Mouse (Mus musculus) liver, postnatal 0 days (tissue): ENCODE data around the gene Krt33a. TPM values are rescaled to one million over a fixed set of nuclear protein-coding genes. Genes with fewer than 3 reads are reported as not detected.

Experiments
- ATAC-seq: fragments of 200-750 bp; cut with Nextera tagmentation; 2 replicates; pipeline ENCODE4 v1.8.0; 2017; ENCODE audit warnings: mild to moderate bottlenecking, moderate library complexity
- DNase-seq: peaks from one replicate; pipeline ENCODE4 v3.0.0-alpha.2; 2016
- H3K27ac ChIP-seq: fragments of 300-500 bp; sonication (generic); 2 replicates; pipeline ENCODE4 v1.5.1; 2014; ENCODE audit warnings: antibody characterized with exemption, moderate library complexity, mild to moderate bottlenecking, low read depth
- H3K27me3 ChIP-seq: fragments of 300-500 bp; sonication (generic); 2 replicates; pipeline ENCODE4 v1.6.1; 2014; ENCODE audit warnings: low read length, control low read depth, mixed read lengths; ENCODE audit not compliant: insufficient read depth
- H3K36me3 ChIP-seq: fragments of 300-500 bp; sonication (generic); replicated peaks from 2 replicates; pipeline ENCODE4 v1.6.1; 2014; ENCODE audit warnings: mild to moderate bottlenecking, control low read depth, low read length, moderate library complexity, mixed read lengths; ENCODE audit not compliant: insufficient read depth
- H3K4me1 ChIP-seq: fragments of 300-500 bp; sonication (generic); 2 replicates; pipeline ENCODE4 v1.6.1; 2014; ENCODE audit warnings: antibody characterized with exemption, mild to moderate bottlenecking, control low read depth; ENCODE audit not compliant: insufficient read depth
- H3K4me2 ChIP-seq: fragments of 300-500 bp; sonication (generic); 2 replicates; pipeline ENCODE4 v1.6.1; 2014; ENCODE audit warnings: low read depth, mild to moderate bottlenecking, low read length, moderate library complexity, mixed read lengths
- H3K4me3 ChIP-seq: fragments of 300-500 bp; sonication (generic); 2 replicates; pipeline ENCODE4 v1.5.1; 2014; ENCODE audit warnings: low read depth, low read length
- H3K9ac ChIP-seq: fragments of 300-500 bp; sonication (generic); replicated peaks from 2 replicates; pipeline ENCODE4 v1.6.1; 2014; ENCODE audit warnings: mild to moderate bottlenecking, moderate library complexity
- H3K9me3 ChIP-seq: fragments of 300-500 bp; sonication (generic); 2 replicates; pipeline ENCODE4 v1.6.1; 2016; ENCODE audit warnings: mild to moderate bottlenecking, control low read depth, low read length, mixed read lengths
- CTCF ChIP-seq: sonication (generic); IDR thresholded peaks from 2 replicates; pipeline ENCODE4 v1.5.1; 2016; ENCODE audit warnings: antibody characterized with exemption, low read depth
- EP300 ChIP-seq: IDR thresholded peaks from 2 replicates; pipeline ENCODE4 v1.6.1; 2016; ENCODE audit warnings: antibody characterized with exemption, low read depth, mild to moderate bottlenecking
- WGBS: fragments of 180-500 bp; shearing (Covaris S2); extraction: QIAGEN DNeasy Blood & Tissue Kit; methylation state at CpG from one replicate; pipeline ENCODE4 v1.1.7; 2014; ENCODE audit not compliant: insufficient replicate concordance; 5-methylcytosine and 5-hydroxymethylcytosine counted together
- polyA plus RNA-seq: library from polyadenylated mRNA; unstranded; fragments of >200 nt; fragmentation: Nextera tagmentation; extraction: Ambion mirVana; gene quantifications from 2 replicates; pipeline ENCODE4 v1.2.1, GENCODE M21; 2015

The Krt33a gene
- polyA plus RNA-seq = not detected in 2 replicates

GRCm38 (mm10) chr11:100016112-100016511 is at the start of gene Krt33a:
Krt33a (minus strand) TSS chr11:100016212.
- Histone ChIP-seq H3K36me3 (no peaks in the 10 kb centered on the region), H3K9me3 (no peaks in the 10 kb centered on the region), H3K4me2 (no peak within 1 kb of the TSS), H3K27me3 (no peaks in the 10 kb centered on the region), H3K9ac (no peak within 1 kb of the TSS), H3K4me1 (no peaks in the 10 kb centered on the region), H3K4me3 (no peak within 1 kb of the TSS), H3K27ac (no peak within 1 kb of the TSS)
- ATAC-seq = no peak
- WGBS = 71% methylated on average over 4 of the region's 4 CpGs
- DNase-seq = no peak
- TF ChIP-seq CTCF (no peak), EP300 (no peak)

- DNase-seq = no peak
- no peak for TF ChIP-seq EP300
- TF ChIP-seq CTCF = 0 out of 2 replicates have a peak, but pooled peaks have one; percentile 8
Measured at GRCm38 (mm10) chr11:100058875-100059274, 42.9 kb upstream of the Krt33a start.

GRCm38 (mm10) chr11:100055686-100056655 is 40.0 kb upstream of the Krt33a start:
- DNase-seq = no peak
- H3K27ac ChIP-seq = no peak overlapping the region
- no peaks in the 10 kb centered on the region for H3K36me3 ChIP-seq
- no peak overlapping the region for H3K9ac ChIP-seq
- no peak overlapping the region for H3K4me3 ChIP-seq
- no peak for TF ChIP-seq EP300
- no peak for TF ChIP-seq CTCF
- WGBS = 48% methylated on average over 9 of the region's 9 CpGs
- H3K4me2 ChIP-seq = no peak overlapping the region
- no peaks in the 10 kb centered on the region for H3K27me3 ChIP-seq
- ATAC-seq = no peak
- no peaks in the 10 kb centered on the region for H3K4me1 ChIP-seq
- H3K9me3 ChIP-seq = no peaks in the 10 kb centered on the region

More at GRCm38 (mm10) chr11:100058875-100059274, 42.9 kb upstream of the Krt33a start:
- Histone ChIP-seq H3K36me3 (no peaks in the 10 kb centered on the region), H3K4me3 (no peak overlapping the region), H3K9ac (no peak overlapping the region), H3K27ac (no peak overlapping the region), H3K4me2 (no peak overlapping the region), H3K9me3 (no peaks in the 10 kb centered on the region), H3K27me3 (no peaks in the 10 kb centered on the region), H3K4me1 (no peaks in the 10 kb centered on the region)
- WGBS = 71% methylated on average over 8 of the region's 8 CpGs
- no peak for ATAC-seq

- Histone ChIP-seq H3K9ac (no peak within 1 kb of the TSS), H3K9me3 (no peaks in the 10 kb centered on the region), H3K4me3 (no peak within 1 kb of the TSS), H3K36me3 (no peaks in the 10 kb centered on the region), H3K4me1 (no peaks in the 10 kb centered on the region), H3K27ac (no peak within 1 kb of the TSS), H3K27me3 (no peaks in the 10 kb centered on the region), H3K4me2 (no peak within 1 kb of the TSS)
- TF ChIP-seq CTCF (no peak), EP300 (no peak)
- DNase-seq (no peak), ATAC-seq (no peak)
- 64% methylated on average over 3 of the region's 3 CpGs for WGBS
Measured at GRCm38 (mm10) chr11:100050451-100050850, 34.4 kb upstream of the Krt33a start, which contains the start of gene Krt31. Krt31 (minus strand) TSS chr11:100050551.

GRCm38 (mm10) chr11:100047193-100047592 is 31.2 kb upstream of the Krt33a start:
- 71% methylated on average over 2 of the region's 2 CpGs for WGBS
- H3K27ac ChIP-seq = no peak overlapping the region
- H3K4me1 ChIP-seq = no peaks in the 10 kb centered on the region
- no peak overlapping the region for H3K4me3 ChIP-seq
- no peak for ATAC-seq
- TF ChIP-seq EP300 (no peak), CTCF (no peak)
- no peak overlapping the region for H3K4me2 ChIP-seq
- H3K36me3 ChIP-seq = no peaks in the 10 kb centered on the region
- no peaks in the 10 kb centered on the region for H3K9me3 ChIP-seq
- H3K27me3 ChIP-seq = no peaks in the 10 kb centered on the region
- no peak for DNase-seq
- no peak overlapping the region for H3K9ac ChIP-seq

- ATAC-seq (no peak), DNase-seq (no peak)
- Histone ChIP-seq H3K9ac (no peak overlapping the region), H3K4me2 (no peak overlapping the region), H3K27ac (no peak overlapping the region), H3K4me3 (no peak overlapping the region), H3K4me1 (no peaks in the 10 kb centered on the region), H3K27me3 (no peaks in the 10 kb centered on the region), H3K36me3 (no peaks in the 10 kb centered on the region), H3K9me3 (no peaks in the 10 kb centered on the region)
- WGBS = 74% methylated on average over 6 of the region's 6 CpGs
- no peak for TF ChIP-seq EP300
- no peak for TF ChIP-seq CTCF
Measured at GRCm38 (mm10) chr11:100046303-100046866, 30.4 kb upstream of the Krt33a start.
